Mouse (Mus musculus): ENCODE measurements at regions not wholly inside any gene's neighbourhood (a gene's known extent, or its start where the extent isn't known, plus 50 kb on each side); places are given as distances from the start of the nearest gene placed in this dataset.

DNA sequence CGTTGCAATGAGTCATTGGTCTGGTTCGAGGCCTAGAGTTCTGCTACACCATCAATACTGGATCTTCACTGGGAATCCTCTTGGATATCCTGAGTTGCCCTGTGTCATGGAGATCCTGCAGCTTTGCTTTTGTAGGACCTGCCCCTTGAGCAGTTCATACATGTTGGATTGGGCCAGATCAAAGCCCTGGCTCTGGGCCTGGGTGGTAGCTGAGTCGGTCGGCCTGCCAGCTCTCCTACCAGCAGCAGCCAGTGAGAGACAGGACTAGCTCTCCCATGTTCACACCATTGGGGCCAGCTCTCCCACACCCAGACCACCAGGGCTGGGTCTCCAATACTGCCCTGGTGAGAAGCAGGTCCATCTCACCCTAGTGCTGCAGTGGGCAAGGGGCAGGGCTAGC is 139.4 kb downstream of the Wscd1 start:
- no peak for DNase-seq (ENCODE audit: inconsistent age in 2 of 2, low spot score in 1 of 2)

DNA sequence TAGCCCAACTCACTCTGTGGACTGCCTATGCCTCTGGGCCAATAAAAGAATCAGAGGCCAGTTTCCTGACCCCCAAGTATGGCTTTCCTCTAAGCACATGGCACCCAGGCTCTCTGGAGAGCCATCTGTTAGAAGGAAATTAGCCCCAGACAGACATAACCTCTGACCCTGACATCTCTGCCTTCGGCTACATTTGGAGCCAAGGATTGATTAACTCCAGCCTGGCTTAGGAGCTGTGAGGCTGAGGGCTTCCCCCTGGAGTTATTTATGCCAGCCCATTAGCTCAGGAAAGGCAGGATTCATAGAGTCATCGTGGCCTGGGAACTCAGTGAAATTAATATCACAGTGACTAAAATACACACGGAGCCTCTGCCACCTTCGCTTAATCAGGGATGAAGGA is 137.5 kb downstream of the Wscd1 start:
- DNase-seq (ENCODE audit: inconsistent age in 2 of 2, low spot score in 1 of 2) = no peak

DNA sequence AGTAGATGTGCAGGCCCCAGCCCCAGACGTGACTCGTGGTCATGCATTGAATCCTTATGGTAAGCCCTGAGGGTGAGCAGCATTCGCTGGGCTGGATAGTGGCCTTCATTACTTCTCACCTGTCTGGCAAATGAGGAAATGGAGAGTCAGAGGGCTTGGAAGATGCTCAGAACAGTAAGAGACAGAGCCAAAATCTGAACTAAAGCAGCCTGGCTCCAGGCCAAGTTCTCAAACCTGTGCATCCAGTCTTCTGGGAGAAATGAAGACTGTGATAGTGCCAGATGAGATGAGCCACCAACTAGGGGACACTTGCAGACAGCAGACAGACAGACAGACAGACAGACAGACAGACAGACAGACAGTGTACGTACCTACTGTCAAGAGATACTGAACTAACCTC is 137.1 kb downstream of the Wscd1 start:
- DNase-seq (ENCODE audit: inconsistent age in 2 of 2, low spot score in 1 of 2) = no peak

GRCm38 (mm10) chr11:71884861-71885260 is 135.1 kb downstream of the Wscd1 start:
- no peak for DNase-seq (ENCODE audit: inconsistent age in 2 of 2, low spot score in 1 of 2)

DNA sequence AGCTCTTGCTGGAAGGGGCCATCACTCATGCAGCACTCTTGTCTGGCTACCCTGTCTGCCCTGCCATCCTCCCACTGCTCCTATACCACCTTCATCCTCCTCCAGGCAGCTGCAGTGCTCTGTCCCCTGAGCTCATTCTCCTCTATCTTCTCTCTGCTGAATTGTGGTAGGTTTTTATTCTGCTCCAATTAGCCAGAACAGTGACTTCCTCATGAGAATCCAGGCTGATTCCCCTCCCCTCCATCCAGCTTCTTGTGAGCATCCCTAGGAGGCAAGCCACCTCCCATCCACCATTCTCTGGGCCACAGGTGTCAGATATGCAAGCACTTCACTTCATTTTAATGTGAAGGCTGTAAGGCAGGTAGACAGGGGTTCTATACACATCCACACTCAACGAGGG is 132.1 kb downstream of the Wscd1 start:
- no peak for DNase-seq (ENCODE audit: inconsistent age in 2 of 2, low spot score in 1 of 2)

- no peak for DNase-seq (ENCODE audit: inconsistent age in 2 of 2, low spot score in 1 of 2)
These were observed 121.6 kb downstream of the Wscd1 start for GRCm38 (mm10) chr11:71871297-71871696.

DNA sequence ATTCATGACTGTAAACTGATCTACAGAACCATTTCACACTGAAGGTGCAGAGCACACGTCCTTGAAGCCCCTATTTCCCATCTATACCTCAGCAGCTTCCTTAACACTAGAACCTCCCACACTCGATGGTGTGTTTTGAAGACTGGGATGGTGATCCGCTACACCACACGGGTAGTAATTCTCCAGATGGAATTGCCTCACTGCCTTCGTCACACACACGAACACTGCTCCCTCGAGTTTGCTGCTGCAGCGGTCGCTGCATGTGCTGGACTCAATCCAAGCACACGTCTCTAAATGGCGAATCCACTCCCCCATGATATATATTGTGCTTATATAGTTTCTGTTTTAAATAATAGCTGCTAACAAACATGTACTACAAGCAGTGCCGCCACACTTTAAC is 117.0 kb downstream of the Wscd1 start:
- DNase-seq (ENCODE audit: inconsistent age in 2 of 2, low spot score in 1 of 2) = no peak

GRCm38 (mm10) chr11:71857926-71858325 is 108.2 kb downstream of the Wscd1 start:
- no peak for DNase-seq (ENCODE audit: inconsistent age in 2 of 2, low spot score in 1 of 2)

DNA sequence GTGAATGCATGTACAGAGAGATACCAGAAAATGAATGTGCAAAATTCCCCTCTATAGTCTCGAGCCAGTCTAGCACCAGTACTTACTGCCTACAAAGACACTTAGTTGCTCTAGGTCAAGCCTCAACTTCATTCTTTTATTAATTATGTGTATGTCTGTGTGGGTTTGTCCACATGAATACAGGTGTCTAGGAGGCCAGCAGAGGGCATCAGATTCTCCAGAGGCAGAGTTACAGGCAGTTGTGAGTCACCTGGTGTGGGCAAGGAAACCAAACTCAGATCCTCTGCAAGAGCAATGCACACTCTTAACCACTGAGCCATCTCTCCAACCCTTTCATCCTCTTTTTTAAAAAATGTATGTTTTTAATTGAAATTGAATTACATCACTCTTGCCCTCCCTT is 105.8 kb downstream of the Wscd1 start:
- DNase-seq (ENCODE audit: inconsistent age in 2 of 2, low spot score in 1 of 2) = no peak

DNA sequence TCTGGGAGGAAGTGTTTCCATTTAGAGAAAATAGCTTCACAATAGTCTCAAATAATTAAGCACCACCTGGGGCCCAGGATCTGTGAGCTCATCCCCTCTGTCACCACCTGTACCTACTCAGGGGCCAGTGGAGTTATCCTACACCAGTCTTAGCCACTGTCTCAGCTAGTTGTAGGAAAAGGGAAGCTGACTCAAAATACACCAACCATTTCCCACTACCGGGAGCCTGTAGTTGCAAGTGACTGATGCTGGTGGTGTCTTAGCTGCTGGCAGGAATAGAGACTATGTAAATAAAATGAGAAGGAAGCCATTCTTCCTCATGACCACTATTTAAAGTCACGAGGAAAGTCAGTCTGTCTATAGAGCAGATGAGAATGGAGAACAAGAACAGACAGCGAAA is 105.3 kb downstream of the Wscd1 start:
- no peak for DNase-seq (ENCODE audit: inconsistent age in 2 of 2, low spot score in 1 of 2)

DNA sequence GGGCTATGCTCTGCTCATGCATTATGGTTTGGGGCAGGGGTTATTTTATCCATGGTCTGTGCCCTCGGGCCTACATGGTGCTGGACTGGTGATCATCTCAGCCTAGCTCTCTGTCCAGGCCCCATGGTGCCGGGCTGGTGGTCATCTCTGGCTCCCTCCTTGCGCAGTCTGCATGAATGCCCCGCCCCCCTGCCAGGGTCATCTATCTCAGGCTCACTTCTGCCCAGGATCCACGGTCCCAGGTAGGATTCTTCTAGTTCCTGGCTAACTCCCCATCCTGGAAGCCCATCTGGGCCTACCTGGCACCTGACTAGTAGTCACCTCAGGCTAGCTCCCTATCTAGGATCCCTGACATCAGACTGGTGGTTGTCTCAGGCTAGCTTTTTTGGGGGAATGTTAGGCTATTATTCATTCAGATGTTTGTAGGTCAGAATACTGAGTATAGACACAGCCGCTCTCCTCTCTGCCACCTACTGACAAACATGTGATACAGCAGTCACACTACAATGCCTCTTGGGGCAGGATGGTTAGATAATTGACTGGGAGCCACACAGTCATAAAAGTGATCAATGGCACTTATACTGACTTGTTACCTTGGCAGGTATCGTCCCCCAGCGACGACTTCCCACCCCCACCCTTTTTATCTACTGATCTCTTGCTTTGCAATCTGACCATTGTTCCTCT is 98.1 kb downstream of the Wscd1 start:
- DNase-seq (ENCODE audit: inconsistent age in 2 of 2, low spot score in 1 of 2) = peak; percentile 9 to 57

- DNase-seq (ENCODE audit: inconsistent age in 2 of 2, low spot score in 1 of 2) = peak in 1 of 2 experiments; percentile 27
These were observed 96.8 kb downstream of the Wscd1 start for GRCm38 (mm10) chr11:71846496-71846895.

- DNase-seq (ENCODE audit: inconsistent age in 2 of 2, low spot score in 1 of 2) = no peak
These were observed 91.1 kb downstream of the Wscd1 start for GRCm38 (mm10) chr11:71840635-71841443.

All from adrenal gland, adult (tissue).